Mouse (Mus musculus) hindbrain, embryonic 13.5 days (tissue): ENCODE measurements around the gene Gba2. TPM values are rescaled to one million over a fixed set of nuclear protein-coding genes. Genes with fewer than 3 reads are reported as not detected.

Experiments used
- ATAC-seq: fragments of 200-750 bp; cut with Nextera tagmentation; 2 replicates; pipeline ENCODE4 v1.8.0; 2017; ENCODE audit warnings: moderate TSS enrichment; ENCODE audit not compliant: low FRiP score
- H3K27ac ChIP-seq: fragments of 300-500 bp; sonication (generic); 2 replicates; pipeline ENCODE4 v1.5.1; 2015; ENCODE audit warnings: inconsistent platforms, mild to moderate bottlenecking, moderate library complexity
- H3K27me3 ChIP-seq: fragments of 300-500 bp; sonication (generic); 2 replicates; pipeline ENCODE4 v1.6.1; 2015; ENCODE audit warnings: mild to moderate bottlenecking, inconsistent platforms
- H3K36me3 ChIP-seq: fragments of 300-500 bp; sonication (generic); 2 replicates; pipeline ENCODE4 v1.6.1; 2015; ENCODE audit warnings: mild to moderate bottlenecking, inconsistent platforms
- H3K4me1 ChIP-seq: fragments of 300-500 bp; sonication (generic); replicated peaks from 2 replicates; pipeline ENCODE4 v1.6.1; 2015; ENCODE audit warnings: inconsistent platforms
- H3K4me2 ChIP-seq: fragments of 300-500 bp; sonication (generic); 2 replicates; pipeline ENCODE4 v1.6.1; 2015; ENCODE audit warnings: inconsistent platforms, mild to moderate bottlenecking, moderate library complexity
- H3K4me3 ChIP-seq: fragments of 300-500 bp; sonication (generic); 2 replicates; pipeline ENCODE4 v1.5.1; 2015; ENCODE audit warnings: mild to moderate bottlenecking, inconsistent platforms
- H3K9ac ChIP-seq: fragments of 300-500 bp; sonication (generic); 2 replicates; pipeline ENCODE4 v1.6.1; 2015; ENCODE audit warnings: mild to moderate bottlenecking, inconsistent platforms
- H3K9me3 ChIP-seq: fragments of 300-500 bp; sonication (generic); 2 replicates; pipeline ENCODE4 v1.6.1; 2016; ENCODE audit warnings: inconsistent platforms
- WGBS: fragments of 180-500 bp; shearing (Covaris S2); methylation state at CpG from one replicate; pipeline ENCODE4 v1.1.7; 2015; 5-methylcytosine and 5-hydroxymethylcytosine counted together
- polyA plus RNA-seq: library from polyadenylated mRNA; unstranded; fragments of >200 nt; fragmentation: Nextera tagmentation; extraction: Ambion mirVana; gene quantifications from 2 replicates; pipeline ENCODE4 v1.2.1, GENCODE M21; 2015

Gene Gba2
- polyA plus RNA-seq, 1 experiment from 2014 or later, result 53.8 TPM

GRCm38 (mm10) chr4:43577237-43577881 lies 1.3 kb downstream of the Gba2 start:
- Histone ChIP-seq H3K4me2 (peak overlapping the region; percentile 99), H3K27ac (no peak overlapping the region), H3K9ac (peak overlapping the region; percentile 92), H3K4me1 (peaks cover 49% of the 10 kb centered on the region), H3K27me3 (no peaks in the 10 kb centered on the region), H3K36me3 (peaks cover 43% of the 10 kb centered on the region), H3K4me3 (peak overlapping the region; percentile 89), H3K9me3 (no peaks in the 10 kb centered on the region)
- ATAC-seq, result no peak
- 57% methylated on average over 8 of the region's 8 CpGs for WGBS

GRCm38 (mm10) chr4:43575356-43575755 lies 3.3 kb downstream of the Gba2 start:
- H3K4me2 ChIP-seq, result peak overlapping the region; percentile 99
- 42% methylated on average over 2 of the region's 2 CpGs for WGBS
- H3K9ac ChIP-seq, result peak overlapping the region; percentile 55; the same call in 1 of the 2 replicates
- no peak overlapping the region for H3K27ac ChIP-seq
- no peaks in the 10 kb centered on the region for H3K27me3 ChIP-seq
- H3K36me3 ChIP-seq, result peaks cover 43% of the 10 kb centered on the region
- peak overlapping the region; percentile 89; the same call in 1 of the 2 replicates for H3K4me3 ChIP-seq
- H3K9me3 ChIP-seq, result no peaks in the 10 kb centered on the region
- peaks cover 49% of the 10 kb centered on the region for H3K4me1 ChIP-seq
- ATAC-seq, result no peak

- no peaks in the 10 kb centered on the region for H3K9me3 ChIP-seq
- no peak overlapping the region for H3K9ac ChIP-seq
- WGBS, result 92% methylated on average over 4 of the region's 4 CpGs
- no peak overlapping the region for H3K4me3 ChIP-seq
- H3K4me1 ChIP-seq, result peaks cover 36% of the 10 kb centered on the region
- H3K27ac ChIP-seq, result no peak overlapping the region
- H3K4me2 ChIP-seq, result no peak overlapping the region
- peaks cover 59% of the 10 kb centered on the region for H3K36me3 ChIP-seq
- H3K27me3 ChIP-seq, result no peaks in the 10 kb centered on the region
- no peak for ATAC-seq
These were observed 5.1 kb downstream of the Gba2 start for GRCm38 (mm10) chr4:43573561-43573960.

DNA sequence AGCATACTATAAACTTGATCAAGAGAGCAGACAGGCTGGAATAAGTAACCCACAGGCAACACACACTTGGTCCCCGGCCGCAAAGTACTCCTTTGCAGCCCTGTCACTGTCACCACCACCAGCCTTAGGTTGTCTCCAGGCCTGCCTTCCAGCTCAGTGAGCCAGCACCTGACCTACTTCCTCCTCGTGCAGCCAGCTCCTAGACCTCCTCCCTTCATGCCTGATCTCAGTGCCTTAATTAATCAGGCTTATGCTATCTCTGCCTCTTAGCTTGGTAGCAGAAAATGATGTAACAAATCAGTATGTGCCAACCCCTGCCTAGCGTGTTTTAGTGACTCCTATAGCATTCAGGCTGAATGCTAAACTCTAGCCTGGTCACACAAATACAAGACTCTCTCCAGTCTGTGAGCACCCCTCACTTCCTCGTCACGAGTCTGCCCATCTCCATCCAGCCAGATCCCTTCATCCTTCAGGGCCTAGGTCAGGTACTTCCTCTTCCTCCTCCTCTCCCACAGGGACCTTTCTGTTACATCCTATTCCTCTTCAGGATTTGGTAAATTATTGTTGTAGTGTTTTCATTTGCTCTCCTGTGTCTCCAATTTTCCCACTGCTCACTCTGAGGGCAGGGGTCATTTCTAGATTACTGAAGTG lies 7.2 kb downstream of the Gba2 start:
- Histone ChIP-seq H3K9me3 (no peaks in the 10 kb centered on the region), H3K4me2 (no peak overlapping the region), H3K27ac (no peak overlapping the region), H3K4me1 (peaks cover 19% of the 10 kb centered on the region), H3K4me3 (no peak overlapping the region), H3K36me3 (peaks cover 79% of the 10 kb centered on the region), H3K9ac (no peak overlapping the region), H3K27me3 (no peaks in the 10 kb centered on the region)
- ATAC-seq, result no peak
- 93% methylated on average over 6 of the region's 6 CpGs for WGBS

GRCm38 (mm10) chr4:43567140-43567539 lies 11.5 kb downstream of the Gba2 start:
- no peak overlapping the region for H3K4me3 ChIP-seq
- WGBS, result 96% methylated on average over 9 of the region's 9 CpGs
- no peaks in the 10 kb centered on the region for H3K9me3 ChIP-seq

GRCm38 (mm10) chr4:43564231-43564630 lies 14.4 kb downstream of the Gba2 start:
- H3K36me3 ChIP-seq, result peaks cover 50% of the 10 kb centered on the region
- 51% methylated on average over 2 of the region's 2 CpGs for WGBS

More at GRCm38 (mm10) chr4:43567140-43567539, 11.5 kb downstream of the Gba2 start:
- no peak overlapping the region for H3K4me2 ChIP-seq
- H3K4me1 ChIP-seq, result peaks cover 14% of the 10 kb centered on the region
- H3K27me3 ChIP-seq, result no peaks in the 10 kb centered on the region
- no peak overlapping the region for H3K9ac ChIP-seq
- H3K36me3 ChIP-seq, result peaks cover 79% of the 10 kb centered on the region
- ATAC-seq, result no peak
- H3K27ac ChIP-seq, result no peak overlapping the region

GRCm38 (mm10) chr4:43563601-43563875 lies 15.1 kb downstream of the Gba2 start:
- Histone ChIP-seq H3K4me2 (peak overlapping the region; percentile 92), H3K36me3 (peaks cover 47% of the 10 kb centered on the region), H3K27ac (0 out of 2 replicates have a peak overlapping the region, but pooled peaks have one; percentile 97), H3K4me1 (peaks cover 43% of the 10 kb centered on the region), H3K9ac (peak overlapping the region; percentile 91), H3K4me3 (peak overlapping the region; percentile 70), H3K9me3 (no peaks in the 10 kb centered on the region), H3K27me3 (no peaks in the 10 kb centered on the region)
- WGBS, result 90% methylated on average over 4 of the region's 4 CpGs
- no peak for ATAC-seq

More at GRCm38 (mm10) chr4:43564231-43564630, 14.4 kb downstream of the Gba2 start:
- Histone ChIP-seq H3K4me2 (peak overlapping the region; percentile 92; the same call in 1 of the 2 replicates), H3K4me1 (peaks cover 37% of the 10 kb centered on the region), H3K9me3 (no peaks in the 10 kb centered on the region), H3K27ac (no peak overlapping the region), H3K9ac (peak overlapping the region; percentile 91; the same call in 1 of the 2 replicates), H3K4me3 (0 out of 2 replicates have a peak overlapping the region, but pooled peaks have one; percentile 70), H3K27me3 (no peaks in the 10 kb centered on the region)
- no peak for ATAC-seq

GRCm38 (mm10) chr4:43562769-43563600 lies 15.7 kb downstream of the Gba2 start:
- Histone ChIP-seq H3K9ac (peak overlapping the region; percentile 91), H3K9me3 (no peaks in the 10 kb centered on the region), H3K27me3 (no peaks in the 10 kb centered on the region), H3K4me3 (peak overlapping the region; percentile 70), H3K4me1 (peaks cover 49% of the 10 kb centered on the region), H3K4me2 (peak overlapping the region; percentile 92), H3K27ac (peak overlapping the region; percentile 97), H3K36me3 (peaks cover 42% of the 10 kb centered on the region)
- WGBS, result 8% methylated on average over 22 of the region's 22 CpGs
- no peak; the same call in 1 of the 2 replicates for ATAC-seq

DNA sequence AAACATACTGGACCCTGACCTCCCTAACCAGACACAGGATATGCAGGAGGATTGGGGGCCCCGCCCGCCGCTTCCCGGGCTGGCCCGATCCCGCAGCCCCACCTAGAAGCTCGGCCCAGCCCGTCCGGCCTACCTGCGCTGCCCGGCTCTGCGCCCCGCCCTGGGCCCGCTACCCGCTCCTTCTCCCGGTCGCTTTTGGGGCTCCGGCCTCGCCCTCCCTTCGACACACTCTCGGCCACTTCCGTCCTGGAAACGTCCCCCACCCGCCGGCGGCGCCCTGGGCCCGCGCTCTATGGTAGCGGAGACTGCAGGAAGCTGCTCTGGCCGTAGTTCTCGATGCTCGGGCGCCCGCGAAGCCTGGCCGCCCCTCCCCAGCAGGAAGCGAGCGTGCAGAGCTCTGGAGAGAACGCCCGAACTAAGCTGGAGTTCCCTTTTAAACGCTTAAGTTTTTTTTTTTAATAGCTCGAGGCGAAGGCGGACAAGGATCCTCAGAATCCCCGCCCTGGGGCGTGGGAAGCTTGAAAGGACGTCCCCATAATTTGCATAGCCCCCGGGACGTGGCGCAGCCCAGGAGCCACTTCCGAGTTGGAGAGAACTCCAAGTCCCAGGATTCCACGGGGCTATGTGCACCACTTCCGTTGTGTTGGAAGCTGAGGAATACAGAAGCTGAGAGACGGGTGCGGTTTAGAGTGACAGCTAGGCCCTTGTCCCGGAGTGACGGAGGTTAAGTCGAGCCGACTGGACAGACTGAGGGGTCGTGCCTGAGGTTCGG lies 16.5 kb downstream of the Gba2 start, which contains the start of the genes Creb3 and Tln1:
TSS of gene Creb3 (plus strand) at position 336 of the 772 bp plus-strand sequence.
TSS of gene Tln1 (minus strand) at position 695 of the 772 bp plus-strand sequence.
- Histone ChIP-seq H3K4me1 (peaks cover 55% of the 10 kb centered on the region), H3K4me2 (peak within 1 kb of the TSS; percentile 92), H3K9me3 (no peaks in the 10 kb centered on the region), H3K27me3 (no peaks in the 10 kb centered on the region), H3K36me3 (peaks cover 34% of the 10 kb centered on the region), H3K4me3 (peak within 1 kb of the TSS; percentile 70), H3K27ac (peak within 1 kb of the TSS; percentile 97), H3K9ac (peak within 1 kb of the TSS; percentile 91)
- ATAC-seq, result peak; percentile 97
- WGBS, result under 1% methylated on average over 62 of the region's 62 CpGs

- Histone ChIP-seq H3K9ac (peak overlapping the region; percentile 91), H3K9me3 (no peaks in the 10 kb centered on the region), H3K4me1 (peaks cover 55% of the 10 kb centered on the region), H3K36me3 (peaks cover 32% of the 10 kb centered on the region), H3K27me3 (no peaks in the 10 kb centered on the region), H3K4me3 (peak overlapping the region; percentile 70), H3K27ac (peak overlapping the region; percentile 97), H3K4me2 (peak overlapping the region; percentile 92)
- ATAC-seq, result peak; percentile 30; the same call in 1 of the 2 replicates
- WGBS, result 4% methylated on average over 16 of the region's 16 CpGs
These were observed 17.2 kb downstream of the Gba2 start for GRCm38 (mm10) chr4:43561436-43561996.

DNA sequence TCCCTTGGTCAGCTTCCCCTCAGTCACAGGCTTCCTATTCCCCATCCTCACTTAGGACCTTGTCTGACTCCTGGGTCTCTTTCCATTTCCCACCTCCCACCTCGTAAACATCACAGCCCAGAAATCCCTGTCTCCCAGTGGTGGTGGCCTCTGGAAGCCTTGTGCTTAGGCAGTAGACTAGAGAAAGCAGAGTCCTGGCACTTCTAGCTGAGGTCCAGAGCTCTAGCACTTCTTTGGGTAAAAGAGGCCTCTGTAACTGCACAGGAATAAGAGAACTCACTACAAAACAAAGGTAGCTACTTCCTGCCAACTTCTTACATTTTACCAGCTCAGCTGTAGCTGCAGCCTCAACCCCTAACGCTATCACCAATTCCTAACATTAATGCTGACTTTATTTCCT lies 17.7 kb downstream of the Gba2 start:
- no peak for ATAC-seq
- Histone ChIP-seq H3K27ac (no peak overlapping the region), H3K4me3 (peak overlapping the region; percentile 70), H3K4me1 (peaks cover 55% of the 10 kb centered on the region), H3K4me2 (peak overlapping the region; percentile 92), H3K9me3 (no peaks in the 10 kb centered on the region), H3K27me3 (no peaks in the 10 kb centered on the region), H3K36me3 (peaks cover 32% of the 10 kb centered on the region), H3K9ac (peak overlapping the region; percentile 91)
- 34% methylated on average over 2 of the region's 2 CpGs for WGBS
